Mouse (Mus musculus): Measurements from ENCODE around the gene Clca4a. TPM values are rescaled to one million over a fixed set of nuclear protein-coding genes. Genes with fewer than 3 reads are reported as not detected.
A peak's percentile ranks its signal among the peaks of the same experiment; 100 is the strongest.

The Clca4a gene
- polyA plus RNA-seq (2015; fragmentation: Nextera tagmentation; extraction: Ambion mirVana), result 0.08 TPM in 1 of 2 replicates, not detected in the other

GRCm38 (mm10) chr3:144974945-144975344, at the start of gene Clca4a:
Gene Clca4a, minus strand, starts transcription at chr3:144975045.
- no peak within 1 kb of the TSS for H3K9ac ChIP-seq (ENCODE audit: low read depth, low read length)
- no peaks in the 10 kb centered on the region for H3K27me3 ChIP-seq (ENCODE audit: insufficient read depth, low read length)
- ATAC-seq (replicated peaks; ENCODE audit: low FRiP score, low read depth) (no peak), DNase-seq (ENCODE audit: low spot score) (no peak)
- H3K4me2 ChIP-seq (ENCODE audit: low read length), result no peak within 1 kb of the TSS
- H3K4me3 ChIP-seq (replicated peaks; ENCODE audit: low read depth, low read length), result no peak within 1 kb of the TSS
- H3K36me3 ChIP-seq (ENCODE audit: insufficient read depth, low read length), result no peaks in the 10 kb centered on the region
- H3K4me1 ChIP-seq (replicated peaks; ENCODE audit: insufficient read depth, low read length), result no peaks in the 10 kb centered on the region
- no peaks in the 10 kb centered on the region for H3K9me3 ChIP-seq (replicated peaks; ENCODE audit: low read length)
- H3K27ac ChIP-seq, result no peak within 1 kb of the TSS
- TF ChIP-seq CTCF (IDR thresholded peaks at IDR 0.05; ENCODE audit: low read depth), result no peak

- TF ChIP-seq CTCF (IDR thresholded peaks at IDR 0.05; ENCODE audit: low read depth), result no peak
- no peak for DNase-seq (ENCODE audit: low spot score)
- Histone ChIP-seq H3K27ac (no peak overlapping the region), H3K9ac (ENCODE audit: low read depth, low read length) (no peak overlapping the region), H3K4me3 (replicated peaks; ENCODE audit: low read depth, low read length) (no peak overlapping the region), H3K36me3 (ENCODE audit: insufficient read depth, low read length) (no peaks in the 10 kb centered on the region), H3K4me2 (ENCODE audit: low read length) (no peak overlapping the region), H3K9me3 (replicated peaks; ENCODE audit: low read length) (no peaks in the 10 kb centered on the region), H3K4me1 (replicated peaks; ENCODE audit: insufficient read depth, low read length) (no peaks in the 10 kb centered on the region), H3K27me3 (ENCODE audit: insufficient read depth, low read length) (no peaks in the 10 kb centered on the region)
- ATAC-seq (replicated peaks; ENCODE audit: low FRiP score, low read depth), result no peak
- WGBS, result 81% methylated on average over 3 of the region's 3 CpGs
Observed at GRCm38 (mm10) chr3:145017807-145018206, 43.0 kb upstream of the Clca4a start.

- no peak overlapping the region for H3K4me3 ChIP-seq (replicated peaks; ENCODE audit: low read depth, low read length)
- H3K4me1 ChIP-seq (replicated peaks; ENCODE audit: insufficient read depth, low read length), result no peaks in the 10 kb centered on the region
- no peaks in the 10 kb centered on the region for H3K36me3 ChIP-seq (ENCODE audit: insufficient read depth, low read length)
- H3K27me3 ChIP-seq (ENCODE audit: insufficient read depth, low read length), result no peaks in the 10 kb centered on the region
- peak; percentile 66 for TF ChIP-seq CTCF (IDR thresholded peaks at IDR 0.05; ENCODE audit: low read depth)
- DNase-seq (ENCODE audit: low spot score), result peak; percentile 41
- no peak overlapping the region for H3K27ac ChIP-seq
- no peak overlapping the region for H3K4me2 ChIP-seq (ENCODE audit: low read length)
- ATAC-seq (replicated peaks; ENCODE audit: low FRiP score, low read depth), result no peak
- H3K9ac ChIP-seq (ENCODE audit: low read depth, low read length), result no peak overlapping the region
- 32% methylated on average over 5 of the region's 5 CpGs for WGBS
- H3K9me3 ChIP-seq (replicated peaks; ENCODE audit: low read length), result no peaks in the 10 kb centered on the region
Observed at GRCm38 (mm10) chr3:145004422-145004821, 29.6 kb upstream of the Clca4a start.

- H3K27me3 ChIP-seq (ENCODE audit: insufficient read depth, low read length), result no peaks in the 10 kb centered on the region
- H3K4me3 ChIP-seq (replicated peaks; ENCODE audit: low read depth, low read length), result no peak overlapping the region
- H3K27ac ChIP-seq, result no peak overlapping the region
- 21% methylated on average over 1 of the region's 1 CpGs for WGBS
- no peak overlapping the region for H3K9ac ChIP-seq (ENCODE audit: low read depth, low read length)
- ATAC-seq (replicated peaks; ENCODE audit: low FRiP score, low read depth) (no peak), DNase-seq (ENCODE audit: low spot score) (peak; percentile 9)
- no peak for TF ChIP-seq CTCF (IDR thresholded peaks at IDR 0.05; ENCODE audit: low read depth)
- no peaks in the 10 kb centered on the region for H3K9me3 ChIP-seq (replicated peaks; ENCODE audit: low read length)
- no peaks in the 10 kb centered on the region for H3K4me1 ChIP-seq (replicated peaks; ENCODE audit: insufficient read depth, low read length)
- no peaks in the 10 kb centered on the region for H3K36me3 ChIP-seq (ENCODE audit: insufficient read depth, low read length)
- no peak overlapping the region for H3K4me2 ChIP-seq (ENCODE audit: low read length)
Observed at GRCm38 (mm10) chr3:145000912-145001311, 26.1 kb upstream of the Clca4a start.

GRCm38 (mm10) chr3:144993055-144993454, 18.2 kb upstream of the Clca4a start:
- Histone ChIP-seq H3K27me3 (ENCODE audit: insufficient read depth, low read length) (no peaks in the 10 kb centered on the region), H3K36me3 (ENCODE audit: insufficient read depth, low read length) (no peaks in the 10 kb centered on the region), H3K4me1 (replicated peaks; ENCODE audit: insufficient read depth, low read length) (no peaks in the 10 kb centered on the region), H3K4me3 (replicated peaks; ENCODE audit: low read depth, low read length) (no peak overlapping the region), H3K4me2 (ENCODE audit: low read length) (no peak overlapping the region), H3K9me3 (replicated peaks; ENCODE audit: low read length) (no peaks in the 10 kb centered on the region), H3K27ac (no peak overlapping the region), H3K9ac (ENCODE audit: low read depth, low read length) (no peak overlapping the region)
- 79% methylated on average over 5 of the region's 5 CpGs for WGBS
- ATAC-seq (replicated peaks; ENCODE audit: low FRiP score, low read depth) (no peak), DNase-seq (ENCODE audit: low spot score) (no peak)
- TF ChIP-seq CTCF (IDR thresholded peaks at IDR 0.05; ENCODE audit: low read depth), result no peak

- Histone ChIP-seq H3K27ac (no peak overlapping the region), H3K9me3 (replicated peaks; ENCODE audit: low read length) (no peaks in the 10 kb centered on the region), H3K4me2 (ENCODE audit: low read length) (no peak overlapping the region), H3K9ac (ENCODE audit: low read depth, low read length) (no peak overlapping the region), H3K36me3 (ENCODE audit: insufficient read depth, low read length) (no peaks in the 10 kb centered on the region), H3K4me3 (replicated peaks; ENCODE audit: low read depth, low read length) (no peak overlapping the region), H3K4me1 (replicated peaks; ENCODE audit: insufficient read depth, low read length) (no peaks in the 10 kb centered on the region), H3K27me3 (ENCODE audit: insufficient read depth, low read length) (no peaks in the 10 kb centered on the region)
- TF ChIP-seq CTCF (IDR thresholded peaks at IDR 0.05; ENCODE audit: low read depth), result no peak
- DNase-seq (ENCODE audit: low spot score), result no peak
- no peak for ATAC-seq (replicated peaks; ENCODE audit: low FRiP score, low read depth)
Observed at GRCm38 (mm10) chr3:144992618-144993017, 17.8 kb upstream of the Clca4a start.

GRCm38 (mm10) chr3:144985890-144986289, 11.0 kb upstream of the Clca4a start:
- no peak for DNase-seq (ENCODE audit: low spot score)
- Histone ChIP-seq H3K27ac (no peak overlapping the region), H3K27me3 (ENCODE audit: insufficient read depth, low read length) (no peaks in the 10 kb centered on the region), H3K4me2 (ENCODE audit: low read length) (no peak overlapping the region), H3K4me1 (replicated peaks; ENCODE audit: insufficient read depth, low read length) (no peaks in the 10 kb centered on the region), H3K9me3 (replicated peaks; ENCODE audit: low read length) (no peaks in the 10 kb centered on the region), H3K36me3 (ENCODE audit: insufficient read depth, low read length) (no peaks in the 10 kb centered on the region), H3K4me3 (replicated peaks; ENCODE audit: low read depth, low read length) (no peak overlapping the region), H3K9ac (ENCODE audit: low read depth, low read length) (no peak overlapping the region)
- no peak for TF ChIP-seq CTCF (IDR thresholded peaks at IDR 0.05; ENCODE audit: low read depth)
- 78% methylated on average over 5 of the region's 5 CpGs for WGBS
- ATAC-seq (replicated peaks; ENCODE audit: low FRiP score, low read depth), result no peak

Data from kidney, postnatal 0 days (tissue).